Mouse (Mus musculus) heart, adult 18-20 months (tissue): ENCODE data around the gene Lrp5. TPM values are rescaled to one million over a fixed set of nuclear protein-coding genes. Genes with fewer than 3 reads are reported as not detected.

ENCODE experiments used
- DNase-seq, 2 experiments: peaks; one replicate each; pipeline ENCODE4 v3.0.0; 2021 to 2022; ENCODE audit warnings: mixed read lengths in 1 of 2
- long read RNA-seq, 2 experiments: library from polyadenylated mRNA; stranded (forward); transcript quantifications; one replicate each; pipeline ENCODE4 v2.0.0; 2021
- total RNA-seq, 2 experiments: library from RNA; stranded (reverse); gene quantifications; 2 replicates each; pipeline ENCODE4 v1.2.3; 2021

The Lrp5 gene
- total RNA-seq = 10 to 100 TPM; 46.5 to 49.3 TPM
- long read RNA-seq, experiment 1, full-length matches to known transcripts = 1 of 8 reads
- long read RNA-seq, experiment 1, partial matches to known transcripts = 3 of 8 reads
- long read RNA-seq, experiment 1, other reads (novel, unspliced or antisense) = 4 of 8 reads
- long read RNA-seq, experiment 2, full-length matches to known transcripts = 1 of 4 reads
- long read RNA-seq, experiment 2, partial matches to known transcripts = 1 of 4 reads
- long read RNA-seq, experiment 2, other reads (novel, unspliced or antisense) = 2 of 4 reads

- DNase-seq = peak; percentile 78 to 83
Observed at GRCm38 (mm10) chr19:3686215-3686894, at the start of gene Lrp5. Gene Lrp5 (minus strand): TSS chr19:3686564.

- DNase-seq = no peak
Observed at GRCm38 (mm10) chr19:3736001-3736400, 49.6 kb upstream of the Lrp5 start.

GRCm38 (mm10) chr19:3730781-3731646 is 44.6 kb upstream of the Lrp5 start:
- no peak for DNase-seq

GRCm38 (mm10) chr19:3728901-3729300 is 42.5 kb upstream of the Lrp5 start:
- no peak for DNase-seq

- peak; percentile 70 to 88 for DNase-seq
Observed at GRCm38 (mm10) chr19:3724779-3725178, 38.4 kb upstream of the Lrp5 start.

- DNase-seq = peak in 1 of 2 experiments; percentile 44
Observed at GRCm38 (mm10) chr19:3723904-3724303, 37.5 kb upstream of the Lrp5 start.

GRCm38 (mm10) chr19:3723170-3723569 is 36.8 kb upstream of the Lrp5 start:
- DNase-seq = no peak

GRCm38 (mm10) chr19:3719362-3719891 is 33.1 kb upstream of the Lrp5 start:
- peak; percentile 69 to 82 for DNase-seq

GRCm38 (mm10) chr19:3718481-3719361 is 32.4 kb upstream of the Lrp5 start:
- peak; percentile 57 to 82 for DNase-seq

GRCm38 (mm10) chr19:3714381-3714780 is 28.0 kb upstream of the Lrp5 start:
- no peak for DNase-seq

GRCm38 (mm10) chr19:3710436-3710835 is 24.1 kb upstream of the Lrp5 start:
- DNase-seq = no peak

- DNase-seq = no peak
Observed at GRCm38 (mm10) chr19:3709013-3709787, 22.8 kb upstream of the Lrp5 start.

- peak; percentile 98 to 99 for DNase-seq
Observed at GRCm38 (mm10) chr19:3708078-3709012, 22.0 kb upstream of the Lrp5 start, which contains the start of gene 1810055G02Rik. Gene 1810055G02Rik (plus strand): TSS chr19:3708293.

GRCm38 (mm10) chr19:3707553-3707952 is 21.2 kb upstream of the Lrp5 start:
- DNase-seq = no peak

- DNase-seq = no peak
Observed at GRCm38 (mm10) chr19:3706258-3706657, 19.9 kb upstream of the Lrp5 start.

GRCm38 (mm10) chr19:3702460-3702859 is 16.1 kb upstream of the Lrp5 start:
- no peak for DNase-seq

GRCm38 (mm10) chr19:3699508-3700438 is 13.4 kb upstream of the Lrp5 start:
- peak; percentile 81 to 92 for DNase-seq

GRCm38 (mm10) chr19:3698035-3698434 is 11.7 kb upstream of the Lrp5 start:
- no peak for DNase-seq
